9 mouse cellular contexts compared by ENCODE assay signal in genomic region chr3:95893126-95893525, GRCm38 (mm10). TPM values are rescaled to one million over a fixed set of nuclear protein-coding genes. Genes with fewer than 3 reads are reported as not detected.
DNase-seq lines count a peak whose midpoint lies in the region; ATAC-seq lines count a peak whose summit lies in the region.
"Had no signal": no experiment of that assay in that cellular context is flagged by ENCODE, and none has a peak within 500 bp of the region (broad histone marks: within the 10 kb centered on the region; RNA-seq: fewer than 3 reads in every experiment).

No protein-coding gene starts in this region.

- no peaks in the 10 kb centered on the region for H3K27me3 ChIP-seq in neural tube, embryonic 11.5 days (ENCODE audit: control insufficient read depth, insufficient read depth, low read length)
- H3K27me3 ChIP-seq in heart, embryonic 12.5 days (replicated peaks), result no peaks in the 10 kb centered on the region
- H3K27me3 ChIP-seq in liver, embryonic 13.5 days, result no peaks in the 10 kb centered on the region
- H3K27me3 ChIP-seq in neural tube, embryonic 15.5 days (replicated peaks), result no peaks in the 10 kb centered on the region

- peak overlapping the region; percentile 58 for H3K4me2 ChIP-seq in neural tube, embryonic 11.5 days (ENCODE audit: low read depth)
- peak overlapping the region; percentile 68 for H3K4me2 ChIP-seq in heart, embryonic 12.5 days
- H3K4me2 ChIP-seq in liver, embryonic 13.5 days, result peak overlapping the region; percentile 66
- peak overlapping the region; percentile 64 for H3K4me2 ChIP-seq in neural tube, embryonic 15.5 days

- H3K9ac ChIP-seq in neural tube, embryonic 11.5 days (ENCODE audit: low read length), result peak overlapping the region; percentile 52
- H3K9ac ChIP-seq in heart, embryonic 12.5 days, result peak overlapping the region; percentile 58; the same call in 1 of the 2 replicates
- peak overlapping the region; percentile 59 for H3K9ac ChIP-seq in liver, embryonic 13.5 days
- H3K9ac ChIP-seq in neural tube, embryonic 15.5 days (replicated peaks), result peak overlapping the region; percentile 37

- ATAC-seq in neural tube, embryonic 11.5 days (ENCODE audit: insufficient read depth, low FRiP score, low TSS enrichment), result no peak
- no peak for ATAC-seq in heart, embryonic 12.5 days (ENCODE audit: insufficient number of reproducible peaks, low FRiP score)
- ATAC-seq in liver, embryonic 13.5 days (ENCODE audit: low read depth), result no peak
- ATAC-seq in neural tube, embryonic 15.5 days (ENCODE audit: low FRiP score), result no peak

- DNase-seq in neural tube, embryonic 11.5 days (ENCODE audit: low spot score), result no peak
- DNase-seq in neural tube, embryonic 10.5 days (ENCODE audit: extremely low spot score, low spot score), result no peak
- DNase-seq in liver, embryonic 13.5 days, result no peak
- no peak for DNase-seq in cerebellum, postnatal 25 days
- no peak for DNase-seq in left cerebral cortex, adult 9 months (ENCODE audit: low spot score in 2 of 2)
- no peak for DNase-seq in left cerebral cortex, adult 8-10 months (ENCODE audit: low spot score in 2 of 2)

- peak overlapping the region; percentile 35; the same call in 1 of the 2 replicates for H3K27ac ChIP-seq in neural tube, embryonic 11.5 days (ENCODE audit: low read depth, low read length)
- peak overlapping the region; percentile 88 for H3K27ac ChIP-seq in heart, embryonic 12.5 days (ENCODE audit: poor library complexity, severe bottlenecking)
- 0 out of 2 replicates have a peak overlapping the region, but pooled peaks have one; percentile 24 for H3K27ac ChIP-seq in liver, embryonic 13.5 days
- peak overlapping the region; percentile 79 for H3K27ac ChIP-seq in neural tube, embryonic 15.5 days (replicated peaks)

- peak overlapping the region; percentile 64 for H3K4me3 ChIP-seq in neural tube, embryonic 11.5 days (ENCODE audit: low read depth, low read length)
- peak overlapping the region; percentile 77 for H3K4me3 ChIP-seq in heart, embryonic 12.5 days
- peak overlapping the region; percentile 72 for H3K4me3 ChIP-seq in liver, embryonic 13.5 days (replicated peaks)
- peak overlapping the region; percentile 66 for H3K4me3 ChIP-seq in neural tube, embryonic 15.5 days (replicated peaks)

- peaks cover 9% of the 10 kb centered on the region for H3K4me1 ChIP-seq in neural tube, embryonic 11.5 days (ENCODE audit: control insufficient read depth, insufficient read depth, low read length)
- peaks cover 36% of the 10 kb centered on the region for H3K4me1 ChIP-seq in heart, embryonic 12.5 days (replicated peaks)
- peaks cover 43% of the 10 kb centered on the region for H3K4me1 ChIP-seq in liver, embryonic 13.5 days (replicated peaks)
- H3K4me1 ChIP-seq in neural tube, embryonic 15.5 days, result peaks cover 29% of the 10 kb centered on the region

- H3K9me3 ChIP-seq in neural tube, embryonic 11.5 days (ENCODE audit: control insufficient read depth, low read length), result no peaks in the 10 kb centered on the region
- no peaks in the 10 kb centered on the region for H3K9me3 ChIP-seq in heart, embryonic 12.5 days (replicated peaks)
- no peaks in the 10 kb centered on the region for H3K9me3 ChIP-seq in liver, embryonic 13.5 days (replicated peaks)
- no peaks in the 10 kb centered on the region for H3K9me3 ChIP-seq in neural tube, embryonic 15.5 days (replicated peaks)

- WGBS in neural tube, embryonic 11.5 days, result 18% methylated on average over 7 of the region's 7 CpGs
- 18% methylated on average over 7 of the region's 7 CpGs for whole genome bisulfite sequencing in heart, embryonic 12.5 days
- WGBS in liver, embryonic 13.5 days (ENCODE audit: insufficient replicate concordance), result 14% methylated on average over 7 of the region's 7 CpGs
- WGBS in neural tube, embryonic 15.5 days, result 13% methylated on average over 7 of the region's 7 CpGs

- H3K36me3 ChIP-seq in neural tube, embryonic 11.5 days (ENCODE audit: control insufficient read depth, insufficient read depth, low read length), result no peaks in the 10 kb centered on the region
- H3K36me3 ChIP-seq in heart, embryonic 12.5 days, result peaks cover 14% of the 10 kb centered on the region; the same call in 1 of the 2 replicates
- H3K36me3 ChIP-seq in liver, embryonic 13.5 days, result 0 out of 2 replicates have a peak, but pooled peaks cover 6% of the 10 kb centered on the region
- H3K36me3 ChIP-seq in neural tube, embryonic 15.5 days, result no peaks in the 10 kb centered on the region; the same call in 1 of the 2 replicates

RNA-seq across cellular contexts. Expression of gene Aph1a, which starts 0.6 kb away (rescaled TPM):
- polyA plus RNA-seq in neural tube, embryonic 11.5 days (2014; fragmentation: Nextera tagmentation; extraction: Ambion mirVana), result 35.9 and 36.2 TPM in 2 replicates
- polyA plus RNA-seq in heart, embryonic 12.5 days (2016; fragmentation: Nextera tagmentation; extraction: Ambion mirVana), result 31.8 and 33.8 TPM in 2 replicates
- 17.1 and 18.5 TPM in 2 replicates for polyA plus RNA-seq in liver, embryonic 13.5 days (2015; fragmentation: Nextera tagmentation; extraction: Ambion mirVana)
- 31.0 and 39.5 TPM in 2 replicates for polyA plus RNA-seq in neural tube, embryonic 15.5 days (2015; fragmentation: Nextera tagmentation; extraction: Ambion mirVana)
- 10 to 100 TPM; 65.4 to 77.7 (median 72.4) TPM for total RNA-seq in left cerebral cortex, adult 8-10 months (2022)

RNA-seq across cellular contexts. Expression of gene BC028528, which starts 1.3 kb away (rescaled TPM):
- polyA plus RNA-seq in neural tube, embryonic 11.5 days (2014; fragmentation: Nextera tagmentation; extraction: Ambion mirVana), result 10.8 and 14.6 TPM in 2 replicates
- polyA plus RNA-seq in heart, embryonic 12.5 days (2016; fragmentation: Nextera tagmentation; extraction: Ambion mirVana), result 26.1 and 26.3 TPM in 2 replicates
- polyA plus RNA-seq in liver, embryonic 13.5 days (2015; fragmentation: Nextera tagmentation; extraction: Ambion mirVana), result 6.6 and 8.6 TPM in 2 replicates
- 23.8 and 25.3 TPM in 2 replicates for polyA plus RNA-seq in neural tube, embryonic 15.5 days (2015; fragmentation: Nextera tagmentation; extraction: Ambion mirVana)
- total RNA-seq in left cerebral cortex, adult 8-10 months (2022), result 10 to 100 TPM in 1 of 4 experiments, 1 to 10 TPM in 3; 6.0 to 14.9 (median 8.1) TPM

RNA-seq across cellular contexts. Expression of gene Ciart, which starts 11.1 kb away (rescaled TPM):
- polyA plus RNA-seq in neural tube, embryonic 11.5 days (2014; fragmentation: Nextera tagmentation; extraction: Ambion mirVana), result 3.3 and 5.0 TPM in 2 replicates
- polyA plus RNA-seq in heart, embryonic 12.5 days (2016; fragmentation: Nextera tagmentation; extraction: Ambion mirVana), result 5.5 and 6.8 TPM in 2 replicates
- polyA plus RNA-seq in liver, embryonic 13.5 days (2015; fragmentation: Nextera tagmentation; extraction: Ambion mirVana), result 0.88 and 1.4 TPM in 2 replicates
- 4.3 and 4.5 TPM in 2 replicates for polyA plus RNA-seq in neural tube, embryonic 15.5 days (2015; fragmentation: Nextera tagmentation; extraction: Ambion mirVana)
- total RNA-seq in left cerebral cortex, adult 8-10 months (2022), result 10 to 100 TPM; 27.0 to 55.7 (median 48.4) TPM

RNA-seq across cellular contexts. Expression of gene Car14, which starts 11.4 kb away (rescaled TPM):
- 35.7 and 36.5 TPM in 2 replicates for polyA plus RNA-seq in neural tube, embryonic 11.5 days (2014; fragmentation: Nextera tagmentation; extraction: Ambion mirVana)
- 24.7 and 26.3 TPM in 2 replicates for polyA plus RNA-seq in heart, embryonic 12.5 days (2016; fragmentation: Nextera tagmentation; extraction: Ambion mirVana)
- polyA plus RNA-seq in liver, embryonic 13.5 days (2015; fragmentation: Nextera tagmentation; extraction: Ambion mirVana), result 10.3 and 10.8 TPM in 2 replicates
- 1.3 and 1.8 TPM in 2 replicates for polyA plus RNA-seq in neural tube, embryonic 15.5 days (2015; fragmentation: Nextera tagmentation; extraction: Ambion mirVana)
- total RNA-seq in left cerebral cortex, adult 8-10 months (2022), result 10 to 100 TPM; 12.2 to 20.3 (median 14.2) TPM
- total RNA-seq: neutrophil, adult 5-6 weeks had no signal

RNA-seq across cellular contexts. Expression of gene Mrps21, which starts 21.8 kb away (rescaled TPM):
- polyA plus RNA-seq in neural tube, embryonic 11.5 days (2014; fragmentation: Nextera tagmentation; extraction: Ambion mirVana), result 347 and 348 TPM in 2 replicates
- 405 and 408 TPM in 2 replicates for polyA plus RNA-seq in heart, embryonic 12.5 days (2016; fragmentation: Nextera tagmentation; extraction: Ambion mirVana)
- 256 and 257 TPM in 2 replicates for polyA plus RNA-seq in liver, embryonic 13.5 days (2015; fragmentation: Nextera tagmentation; extraction: Ambion mirVana)
- 284 and 296 TPM in 2 replicates for polyA plus RNA-seq in neural tube, embryonic 15.5 days (2015; fragmentation: Nextera tagmentation; extraction: Ambion mirVana)
- 100 to 1,000 TPM; 139 to 170 (median 151) TPM for total RNA-seq in left cerebral cortex, adult 8-10 months (2022)

Comparison
In these comparisons a context has a peak if more than half of its experiments do, and no peak if none do; other contexts are left out.
1. H3K27ac ChIP-seq: peak in every context shown above with its lines; median percentile 88 in heart, embryonic 12.5 days; 79 in neural tube, embryonic 15.5 days; 35 in neural tube, embryonic 11.5 days; 24 in liver, embryonic 13.5 days.